Mouse (Mus musculus): ENCODE data around the gene Gm10277. TPM values are rescaled to one million over a fixed set of nuclear protein-coding genes. Genes with fewer than 3 reads are reported as not detected.

Gene Gm10277
- total RNA-seq (2023): not detected

GRCm38 (mm10) chr11:77787707-77788106, at the start of gene Gm10277:
Gene Gm10277 (minus strand): TSS chr11:77787747.

DNA sequence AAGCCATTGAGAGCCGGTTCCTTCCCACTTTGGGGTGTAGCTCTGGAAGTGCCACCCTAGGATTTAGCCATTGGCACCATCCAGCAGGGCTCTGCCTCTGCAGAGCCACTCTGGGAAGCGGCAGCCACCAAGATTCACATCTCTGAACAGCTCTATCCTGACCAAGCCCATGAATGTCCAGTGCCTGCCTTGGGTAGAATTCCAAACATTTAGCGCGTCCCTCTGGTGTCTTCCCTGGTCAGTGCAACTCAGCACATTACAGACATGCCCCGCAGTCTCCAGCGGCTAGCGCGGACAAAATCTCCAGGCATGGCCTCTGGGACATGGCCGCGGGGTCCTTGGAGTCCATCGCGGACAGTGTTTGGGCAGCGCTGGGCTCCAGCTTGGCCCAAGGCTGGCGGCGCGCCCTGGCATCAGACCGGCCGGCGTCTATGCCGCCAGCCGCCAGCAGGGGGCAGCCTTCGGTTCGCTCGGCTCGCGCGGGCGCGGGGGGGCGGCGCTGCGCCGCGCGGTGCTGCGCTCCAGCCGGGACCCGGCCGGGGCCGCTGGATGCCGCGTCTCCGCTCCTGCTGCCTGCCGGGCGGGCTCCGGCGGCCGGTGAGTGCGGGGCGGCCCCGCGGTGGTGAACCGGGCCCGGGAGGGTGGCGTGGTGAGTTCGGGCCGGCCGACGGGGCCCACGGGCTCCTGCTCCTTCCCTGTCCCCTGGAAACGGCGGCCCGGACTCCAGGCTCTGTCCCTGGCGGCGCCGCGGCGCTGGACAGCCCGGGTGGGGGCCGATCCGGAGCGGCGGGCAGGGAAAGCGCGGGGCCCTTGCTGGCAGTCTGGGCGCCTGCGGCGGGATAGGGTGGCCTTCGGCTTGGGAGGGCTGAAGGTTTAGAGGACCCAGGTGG, 24.5 kb downstream of the Gm10277 start, which contains the start of gene Myo18a:
TSS of gene Myo18a (plus strand) at position 464 of the 890 bp plus-strand sequence.

Other genes with a start within 250 kb of the Gm10277 start
- gene Taok1, start 179.9 kb downstream of the Gm10277 start, total RNA-seq (2023): 10 to 100 TPM; 49.6 to 51.7 TPM
- gene Nufip2, start 101.6 kb downstream of the Gm10277 start, total RNA-seq (2023): 100 to 1,000 TPM; 116 to 119 TPM
- gene Cryba1, start 62.5 kb downstream of the Gm10277 start, total RNA-seq (2023): not detected
- 100 to 1,000 TPM; 125 to 134 TPM for gene Myo18a, start 24.5 kb downstream of the Gm10277 start, total RNA-seq (2023)
- under 1 TPM in 1 of 2 experiments, not detected in 1; 0.67 TPM for gene Pipox, start 106.3 kb upstream of the Gm10277 start, total RNA-seq (2023)
- not detected for gene Sez6, start 143.1 kb upstream of the Gm10277 start, total RNA-seq (2023)
- 100 to 1,000 TPM; 152 to 154 TPM for gene Phf12, start 195.0 kb upstream of the Gm10277 start, total RNA-seq (2023)
- 1 to 10 TPM in 1 of 2 experiments, under 1 TPM in 1; 0.62 to 1.1 TPM for gene Dhrs13, start 244.5 kb upstream of the Gm10277 start, total RNA-seq (2023)